Mouse (Mus musculus) bone marrow, adult 2 months (tissue): Measurements from ENCODE around the gene Hebp1.

Experiments used
- CTCF ChIP-seq: fragments of 200-500 bp; IDR thresholded peaks from 2 replicates; pipeline ENCODE4 v1.5.1; 2011; ENCODE audit warnings: low read length, control low read depth; ENCODE audit not compliant: control insufficient read depth, insufficient read depth
- POLR2A ChIP-seq: fragments of 200-500 bp; IDR thresholded peaks from 2 replicates; pipeline ENCODE4 v1.6.1; 2011; ENCODE audit warnings: low read depth, mild to moderate bottlenecking, control low read depth, low read length, borderline replicate concordance; ENCODE audit not compliant: control insufficient read depth

GRCm38 (mm10) chr6:135118183-135118582 lies 79.6 kb downstream of the Hebp1 start, which contains the start of gene Gprc5d:
- TF ChIP-seq CTCF = no peak
- no peak for TF ChIP-seq POLR2A
